Mouse (Mus musculus): ENCODE measurements at regions not wholly inside any gene's neighbourhood (a gene's known extent, or its start where the extent isn't known, plus 50 kb on each side); places are given as distances from the start of the nearest gene placed in this dataset.
A peak's percentile ranks its signal among the peaks of the same experiment; 100 is the strongest.

DNA sequence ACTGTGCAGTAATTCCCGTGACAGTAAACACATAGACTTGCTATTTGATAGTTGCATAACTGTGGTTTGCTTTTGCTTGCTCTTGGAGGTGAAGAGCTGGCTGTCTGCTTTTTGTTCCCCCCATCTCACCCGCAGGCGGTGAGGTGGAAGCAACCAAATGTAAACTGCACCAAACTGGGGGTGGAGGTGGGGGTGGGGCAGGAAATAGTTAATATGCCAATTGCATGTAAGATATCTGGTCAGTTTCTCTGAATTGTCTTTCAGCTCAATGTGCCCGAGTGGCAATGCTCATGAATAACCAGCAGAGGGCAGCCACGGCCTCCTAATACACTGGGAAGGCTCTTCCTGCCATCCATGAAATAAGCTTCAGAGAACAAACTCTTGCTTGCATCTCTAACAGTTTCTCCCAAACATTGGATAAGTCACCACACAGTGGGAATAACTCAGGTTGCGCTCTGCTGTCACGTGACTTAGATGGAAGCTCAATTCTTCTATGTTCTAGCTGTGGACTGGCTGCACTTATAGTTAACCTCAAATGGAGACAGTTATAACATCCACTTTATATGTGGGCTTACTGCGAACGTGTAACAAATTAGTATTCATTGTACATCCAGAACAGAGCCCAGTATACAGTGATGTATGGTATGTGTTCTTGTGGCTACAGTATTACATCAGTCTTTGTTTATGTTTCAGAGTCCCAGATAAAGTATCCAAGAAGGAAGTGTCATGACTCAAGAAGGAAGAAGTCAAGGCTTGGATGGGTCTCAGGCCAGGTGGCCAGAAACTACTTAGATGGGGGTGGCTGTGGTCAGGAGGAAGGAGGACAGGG, 62.0 kb upstream of the Egflam start:
- DNase-seq, result peak; percentile 81

DNA sequence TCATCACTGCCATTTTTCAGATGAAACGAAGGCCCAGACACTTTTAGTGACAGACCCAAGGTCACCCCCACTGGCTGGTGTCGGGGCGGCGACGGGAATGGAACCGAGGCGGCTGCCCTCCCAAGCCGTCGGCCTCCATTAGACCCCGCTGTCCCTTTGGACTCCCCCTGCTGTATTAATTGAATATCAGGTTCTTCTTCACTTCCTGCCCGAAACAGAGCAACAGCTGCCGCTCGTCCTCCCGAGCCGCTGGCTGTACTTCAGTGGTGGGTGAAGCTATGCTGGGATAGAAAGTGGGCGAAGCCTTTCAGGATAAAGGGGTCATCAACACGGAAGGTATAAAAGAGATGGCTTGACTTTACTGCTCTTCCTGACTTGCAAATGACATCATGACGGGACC, 64.4 kb upstream of the Egflam start:
- DNase-seq, result peak; percentile 56

DNA sequence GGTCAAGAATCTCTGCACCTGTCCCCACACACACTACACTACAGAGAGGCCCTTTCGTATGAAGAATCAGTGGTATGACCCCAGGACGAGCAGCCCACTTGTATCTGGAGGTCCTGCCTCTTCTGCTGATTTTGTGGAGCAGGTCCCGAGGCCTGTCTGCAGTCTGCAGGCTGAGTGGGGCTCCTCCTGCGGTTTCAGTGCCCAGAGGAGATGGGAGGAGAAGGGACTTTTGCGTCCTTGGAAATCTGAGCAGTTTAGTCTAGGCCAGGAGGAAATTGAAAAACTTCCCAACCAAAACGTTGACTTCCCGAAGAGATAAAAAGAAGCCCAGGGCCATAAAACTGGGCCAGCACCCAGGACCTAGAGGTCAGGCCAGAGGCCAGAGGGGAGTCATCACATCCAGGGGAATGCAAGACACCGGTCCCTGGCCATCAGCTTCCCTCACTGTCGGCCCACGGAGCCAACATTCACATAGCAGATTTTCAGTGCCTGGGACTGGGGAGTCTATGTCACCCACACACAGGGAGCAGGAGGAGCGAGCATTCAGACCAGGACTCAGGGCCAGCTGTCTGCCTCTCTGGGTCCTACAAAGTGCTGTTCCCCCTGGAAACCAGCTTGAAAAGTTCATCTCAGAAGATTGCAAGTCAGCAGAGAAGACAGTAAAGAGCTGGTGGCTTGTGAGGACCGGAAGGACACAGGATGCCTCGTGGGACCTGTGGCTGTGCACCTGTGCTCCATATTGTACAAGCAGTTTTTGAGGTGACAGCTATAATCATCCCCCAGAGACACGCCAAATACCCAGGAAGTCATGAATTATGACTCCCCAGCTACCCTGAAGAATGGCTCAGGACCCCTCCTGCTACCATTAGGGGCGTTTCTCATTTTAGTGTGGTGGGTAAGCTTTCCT, 65.5 kb upstream of the Egflam start:
- DNase-seq, result peak; percentile 84

DNA sequence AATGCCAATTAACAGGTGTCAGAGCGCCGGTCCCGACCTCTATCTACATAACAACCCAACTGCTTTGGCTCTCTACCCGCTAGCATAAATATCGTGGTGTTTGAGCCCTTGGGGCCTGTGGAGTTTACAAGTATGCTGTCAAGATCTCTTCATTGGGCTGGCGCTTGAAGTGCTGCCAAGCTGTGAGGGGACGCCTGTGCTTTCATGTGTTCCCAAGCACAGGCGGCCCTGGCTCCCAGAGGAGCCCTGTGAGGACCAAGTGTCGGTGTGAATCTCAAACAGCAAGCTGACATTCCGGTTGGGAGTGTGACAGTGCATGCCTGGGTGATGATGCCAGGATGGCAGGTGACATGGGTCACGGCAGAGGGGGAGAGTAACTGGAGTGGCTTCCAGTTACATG, 82.0 kb upstream of the Egflam start:
- DNase-seq, result peak; percentile 96

DNA sequence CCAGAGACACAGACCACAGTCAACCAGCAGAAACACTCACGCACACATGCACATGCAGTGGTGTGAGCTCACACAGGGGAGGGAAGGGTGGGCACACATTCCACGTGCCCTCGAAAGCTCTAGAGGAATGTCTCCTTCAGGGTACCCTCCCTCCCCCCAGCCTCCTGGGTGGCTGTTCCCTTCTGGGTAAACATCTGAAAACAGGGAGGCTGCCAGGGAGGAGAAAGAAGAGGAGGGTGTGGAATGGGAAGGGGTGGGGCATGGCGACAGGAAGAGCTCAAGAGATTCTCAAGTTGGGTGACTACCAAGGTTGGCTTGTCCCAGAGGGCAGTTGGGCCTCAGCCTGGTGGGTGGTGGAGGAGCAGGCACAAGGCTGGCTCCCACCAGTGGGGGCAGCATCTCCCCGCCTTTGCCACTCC, 82.6 kb upstream of the Egflam start:
- peak; percentile 81 for DNase-seq

DNA sequence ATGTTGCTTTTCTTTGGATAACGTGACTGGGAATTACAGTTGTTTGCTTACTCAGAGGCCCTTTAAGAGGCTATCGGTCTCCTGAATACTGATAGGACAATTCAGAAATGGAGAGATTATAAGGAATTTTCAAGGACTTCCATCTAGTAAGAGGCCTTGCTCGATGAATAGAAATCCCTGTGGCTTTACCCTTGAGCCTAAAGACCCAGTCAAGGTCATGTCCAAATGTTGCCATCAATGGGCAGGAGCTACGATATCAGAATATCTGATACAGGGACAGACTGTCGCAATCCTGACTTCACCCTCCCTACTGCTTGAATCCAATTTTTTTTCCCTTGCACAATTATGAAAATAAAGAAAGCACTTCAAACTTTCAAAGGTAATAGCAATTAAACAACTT, 85.5 kb upstream of the Egflam start:
- DNase-seq, result peak; percentile 23

DNA sequence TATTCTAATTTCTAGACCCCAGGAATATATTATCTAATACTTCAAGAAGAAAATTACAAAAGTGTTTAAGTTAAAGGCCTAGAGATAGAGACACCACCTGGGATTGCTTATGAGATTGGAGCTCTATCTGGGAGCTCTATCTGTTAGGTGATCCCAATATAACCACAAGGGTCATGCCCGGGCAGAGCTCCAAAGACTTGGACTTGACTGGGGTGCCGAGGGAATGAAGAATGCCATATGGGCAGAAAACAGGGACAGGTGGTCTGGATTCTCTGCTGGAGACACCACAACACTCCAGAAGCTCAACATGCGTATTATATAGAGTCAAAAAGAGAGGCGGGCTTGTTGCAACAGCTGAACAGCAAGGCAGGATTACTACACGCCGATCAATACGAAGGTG, 92.9 kb upstream of the Egflam start:
- peak; percentile 61 for DNase-seq

DNA sequence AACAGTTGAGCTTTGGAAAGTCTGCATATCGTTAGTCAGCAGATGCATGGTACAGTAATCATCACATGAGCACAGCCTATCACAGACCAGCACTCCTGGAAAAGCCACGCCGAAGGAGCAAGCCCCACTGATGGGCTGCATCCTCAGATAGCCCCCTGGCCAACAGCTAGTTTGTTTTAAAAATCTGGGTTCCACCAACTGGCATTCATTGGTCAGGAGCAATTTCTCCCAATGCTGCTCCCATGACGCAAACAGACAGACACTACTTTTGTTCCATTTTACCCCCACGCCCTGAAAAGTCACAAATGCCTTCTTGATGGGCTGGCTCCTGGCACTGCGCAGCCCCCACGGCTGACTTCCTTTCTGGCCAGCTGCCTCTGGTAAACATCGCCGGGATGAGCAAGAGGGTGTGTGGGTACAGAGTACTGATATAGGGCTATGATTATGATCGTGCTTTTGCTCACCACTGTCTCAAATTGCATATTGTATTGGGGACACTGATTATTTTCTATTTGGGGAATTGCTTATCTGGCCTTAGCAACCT, 95.0 kb upstream of the Egflam start:
- DNase-seq, result peak; percentile 83

DNA sequence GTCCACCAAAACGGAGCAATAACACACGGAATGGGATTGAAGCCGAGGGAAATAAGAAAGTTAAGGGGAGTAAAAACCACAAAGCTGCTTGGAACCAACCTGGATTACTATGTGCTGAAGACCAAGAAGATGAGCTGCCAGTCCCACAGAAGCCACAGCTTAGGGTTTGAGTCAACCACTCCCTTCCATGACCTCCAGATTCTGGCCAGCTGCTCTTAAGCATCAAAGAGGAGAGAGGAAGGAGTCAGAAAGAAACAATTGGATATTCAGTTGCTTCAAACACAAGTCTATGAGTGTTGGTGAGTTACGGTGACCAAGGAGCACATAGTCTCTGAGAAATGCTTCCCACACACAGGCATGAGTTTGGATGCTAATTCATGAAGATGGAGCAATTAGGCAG, 99.7 kb upstream of the Egflam start:
- DNase-seq, result peak; percentile 28

DNA sequence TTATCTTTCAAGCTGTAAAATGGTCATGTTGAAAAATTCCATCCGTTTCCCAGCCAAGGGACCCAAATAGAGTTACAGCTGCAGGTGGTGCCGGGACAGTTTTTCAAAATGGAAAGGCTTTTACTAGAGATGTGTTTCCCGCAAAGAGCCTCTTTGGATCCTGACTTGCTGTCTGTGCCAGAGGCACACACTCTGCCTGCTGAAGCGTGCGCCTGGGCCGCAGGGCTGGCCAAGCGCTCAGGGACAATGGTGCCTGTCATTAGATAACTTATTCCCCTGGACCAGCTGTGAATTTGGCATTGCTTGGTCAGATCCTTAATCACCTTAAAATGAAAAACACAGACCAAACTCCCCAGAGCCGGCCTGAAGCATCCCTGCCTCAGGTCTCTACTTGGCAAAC, 110.3 kb upstream of the Egflam start:
- peak; percentile 30 for DNase-seq

DNA sequence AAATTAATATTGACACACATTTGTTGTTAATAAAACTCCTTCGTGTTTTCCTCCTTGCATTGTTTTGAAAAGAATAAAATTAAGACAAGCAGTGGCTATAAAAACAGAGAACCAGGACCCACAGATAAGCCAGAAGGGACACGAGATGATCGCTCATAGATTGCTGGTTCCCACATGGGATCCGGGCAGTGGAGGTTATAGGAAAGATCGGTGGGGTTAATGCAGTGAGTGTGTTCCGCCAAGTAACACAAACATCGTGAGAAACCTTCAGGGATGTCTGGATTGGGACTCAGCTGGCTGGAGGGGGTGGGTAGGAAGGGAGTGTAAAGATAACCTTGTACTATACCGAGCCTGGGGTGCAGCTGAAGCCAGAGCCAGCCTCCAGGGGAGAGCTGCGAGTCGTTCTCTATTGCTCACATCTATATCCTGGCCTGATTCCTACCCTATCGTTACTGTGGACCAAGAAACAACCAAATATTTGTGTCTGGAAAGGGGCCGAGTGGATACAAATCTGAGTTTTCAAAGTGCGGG, 116.6 kb upstream of the Egflam start:
- peak; percentile 25 for DNase-seq

DNA sequence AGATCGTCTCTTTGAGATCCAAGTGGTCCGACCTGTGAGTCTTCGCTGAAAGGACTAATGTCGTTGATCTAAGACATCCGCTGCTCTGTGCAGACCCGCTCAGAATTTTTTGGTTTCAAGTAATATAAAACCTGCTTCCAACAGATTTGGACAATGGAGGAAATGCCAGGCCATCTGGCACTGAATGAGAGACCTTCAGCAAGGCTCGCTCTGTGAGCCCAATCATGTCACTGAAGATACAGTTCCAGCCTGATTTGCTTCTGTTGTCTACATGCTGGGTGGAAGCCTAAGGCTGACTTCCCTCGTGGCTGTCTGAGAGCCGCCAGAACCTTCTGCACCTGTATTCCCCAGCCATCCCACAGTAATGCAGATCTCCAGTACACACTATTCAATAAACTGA, 123.4 kb upstream of the Egflam start:
- DNase-seq, result peak; percentile 40

DNA sequence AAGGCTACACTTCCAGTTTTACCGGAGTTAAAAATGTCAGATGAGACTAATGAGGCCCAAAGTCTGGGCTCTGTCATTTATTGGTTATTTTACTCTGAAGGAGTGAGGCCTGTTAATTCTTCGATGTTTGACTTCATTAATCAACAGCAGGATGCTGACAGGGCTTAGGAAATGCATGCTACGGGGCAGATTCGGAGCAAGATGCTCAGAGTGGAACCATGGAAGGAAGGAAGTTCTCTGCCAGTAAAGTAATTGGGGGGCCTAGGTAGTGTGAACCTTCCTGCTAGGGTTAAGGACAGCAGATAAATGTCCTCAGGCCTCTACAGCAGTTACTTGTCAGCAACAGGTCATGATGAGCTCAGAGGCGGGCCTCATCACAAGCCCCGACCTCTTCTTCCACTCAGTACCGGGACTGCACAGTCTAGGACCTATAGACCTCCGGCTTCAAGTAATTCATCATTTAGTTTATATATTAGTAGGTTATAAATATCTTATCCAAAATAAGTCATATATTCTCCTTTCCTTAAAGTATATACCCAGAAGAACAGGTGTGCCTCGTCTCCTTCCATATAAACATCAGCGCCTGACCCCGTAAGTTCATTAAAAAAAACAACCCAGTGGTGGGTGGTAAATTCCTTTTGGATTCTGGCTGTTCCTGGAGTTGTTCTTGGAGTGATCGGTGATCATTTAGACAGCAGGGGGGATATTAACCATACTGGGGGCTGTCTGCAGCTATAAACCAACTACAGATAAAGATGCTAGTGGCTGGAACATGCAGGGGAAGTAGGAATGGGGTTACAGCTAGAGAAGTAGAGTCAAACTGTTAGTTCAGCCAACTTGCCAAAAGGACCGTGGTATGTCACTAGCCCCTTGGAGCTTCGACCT, 124.9 kb upstream of the Egflam start:
- peak; percentile 37 for DNase-seq

DNA sequence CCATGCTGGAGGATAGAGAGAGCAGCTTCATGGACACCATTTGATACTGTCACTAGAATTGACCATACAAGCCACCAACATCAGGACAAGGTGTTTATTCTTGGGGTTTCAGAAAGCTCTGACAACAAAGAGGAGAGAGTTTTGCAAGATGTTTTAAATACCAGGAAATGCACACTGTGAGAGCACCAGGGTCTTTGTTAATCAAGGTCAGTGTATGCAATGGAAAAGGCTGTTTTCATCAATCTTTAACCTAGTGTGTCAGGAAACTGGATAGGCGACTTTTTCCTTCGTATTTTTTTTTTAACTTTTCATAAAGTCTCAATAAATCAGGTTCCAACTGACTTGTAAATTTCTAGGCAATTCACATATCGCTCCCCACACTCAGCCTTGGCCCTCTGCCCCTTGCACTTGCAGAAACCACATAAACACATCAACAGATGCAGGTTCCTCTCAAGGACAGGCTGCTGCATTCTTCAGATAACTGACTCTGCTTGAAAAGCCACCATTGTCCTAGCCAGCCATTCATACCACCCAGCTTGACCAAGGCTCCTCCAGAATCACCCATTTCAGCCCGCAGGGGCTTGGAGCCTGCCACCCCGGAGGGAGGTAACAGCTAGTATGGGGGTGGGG, 132.9 kb upstream of the Egflam start:
- DNase-seq, result peak; percentile 58

DNA sequence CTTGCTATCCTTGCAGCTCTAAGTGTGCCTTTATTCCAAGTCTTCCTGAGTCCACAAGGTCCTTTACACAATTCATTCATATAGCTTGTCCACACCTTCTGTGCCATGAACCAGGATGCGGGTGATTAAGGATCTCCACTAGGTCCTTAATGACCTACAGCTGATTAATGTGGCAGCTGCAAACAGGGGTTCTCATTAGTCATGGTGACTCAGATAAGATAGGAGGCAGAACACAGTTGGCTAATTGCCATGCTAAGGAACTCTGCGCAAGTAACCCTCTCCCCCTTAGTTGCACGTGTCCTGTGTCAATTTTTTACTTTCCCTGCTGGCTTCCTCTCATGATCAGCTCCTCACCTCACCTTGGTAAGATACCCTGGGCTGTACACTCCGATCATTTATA, 139.7 kb upstream of the Egflam start:
- peak; percentile 37 for DNase-seq

DNA sequence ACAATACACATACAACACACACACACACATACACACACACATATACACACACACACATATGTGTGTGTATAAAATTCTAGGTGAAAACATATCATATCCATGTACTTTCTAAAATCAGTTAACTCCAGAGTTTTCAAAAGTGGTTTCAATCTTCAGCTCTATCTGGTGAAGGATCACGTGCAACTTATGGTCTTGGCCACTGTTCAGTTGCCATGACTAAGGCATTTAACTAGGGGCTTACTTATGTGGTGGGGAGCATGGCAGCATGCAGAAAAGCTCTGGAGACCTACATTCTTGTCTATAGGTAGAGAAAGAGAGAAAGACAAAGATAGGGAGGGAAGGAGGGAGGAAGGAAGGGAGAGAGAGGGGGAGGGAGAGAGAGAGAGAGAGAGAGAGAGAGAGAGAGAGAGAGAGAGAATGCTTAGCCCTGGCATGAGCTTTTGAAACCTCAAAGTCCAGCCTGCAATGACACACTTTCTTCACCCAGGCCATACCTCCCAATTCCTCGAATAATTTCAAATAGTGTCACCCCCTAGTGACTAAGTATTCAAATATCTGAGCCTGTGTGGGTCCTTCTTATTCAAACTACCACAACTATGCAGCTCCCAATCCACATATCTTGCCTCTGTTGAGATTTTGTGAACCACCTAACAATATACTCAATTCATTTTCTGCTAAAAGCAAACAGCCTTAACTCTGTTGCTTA, 155.1 kb upstream of the Egflam start:
- peak; percentile 34 for DNase-seq

DNA sequence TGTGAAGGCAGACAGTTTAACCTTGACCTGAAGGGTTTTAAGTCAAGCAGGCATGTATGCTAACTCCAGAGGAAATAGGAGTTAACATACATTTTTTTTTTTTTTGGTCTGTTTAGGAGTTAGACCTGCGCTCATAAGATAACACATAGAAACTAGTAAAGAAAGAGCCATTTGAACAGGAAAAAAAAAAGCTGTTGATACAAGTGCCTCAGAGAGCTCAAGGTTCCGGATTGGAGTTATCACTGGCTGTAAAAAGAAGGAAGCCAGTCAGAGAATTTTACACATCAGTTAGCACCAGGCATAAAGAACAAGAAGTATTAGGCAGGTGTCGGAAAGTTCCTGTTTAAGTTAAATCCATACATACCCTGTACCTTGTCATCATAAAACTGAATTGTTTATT, 156.2 kb upstream of the Egflam start:
- no peak for DNase-seq

DNA sequence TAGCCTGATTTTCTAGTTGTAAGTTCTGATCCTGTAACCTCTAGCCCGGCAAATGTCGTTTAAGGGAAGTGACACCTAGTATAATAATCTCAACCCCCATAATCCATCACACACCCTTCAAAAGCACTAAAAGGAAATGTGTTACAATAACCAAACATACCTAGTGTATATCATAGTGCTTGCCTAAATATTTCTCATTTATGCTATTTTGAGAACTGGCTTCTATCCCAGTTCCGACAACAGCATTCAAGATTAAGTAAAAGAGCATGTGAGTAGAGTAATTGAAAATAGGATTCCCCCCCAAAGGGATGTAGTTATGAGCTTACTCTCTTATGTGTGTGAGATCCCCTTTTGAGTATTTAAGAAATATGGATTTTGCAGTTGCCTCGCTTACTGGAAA, 165.1 kb upstream of the Egflam start:
- no peak for DNase-seq

DNA sequence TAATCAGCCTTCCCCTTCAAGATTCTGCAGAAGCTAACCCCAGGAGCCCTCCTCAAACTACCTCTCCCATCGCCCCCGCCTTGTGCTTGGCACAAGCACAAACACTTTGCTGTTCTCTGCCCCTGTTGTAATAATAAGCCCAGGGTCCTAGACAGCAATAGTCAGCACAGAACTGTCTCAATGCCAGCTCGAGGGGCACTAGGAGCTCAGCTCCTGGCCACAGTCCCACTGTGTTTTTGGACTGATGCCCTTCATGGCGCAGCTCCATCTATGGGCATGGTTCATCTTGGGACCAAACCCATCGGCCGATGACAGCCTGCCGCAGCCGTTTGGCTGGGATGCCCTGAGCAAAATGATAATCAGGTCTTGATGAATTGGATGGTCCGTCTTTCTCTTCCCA, 165.5 kb upstream of the Egflam start:
- DNase-seq, result peak; percentile 95

DNA sequence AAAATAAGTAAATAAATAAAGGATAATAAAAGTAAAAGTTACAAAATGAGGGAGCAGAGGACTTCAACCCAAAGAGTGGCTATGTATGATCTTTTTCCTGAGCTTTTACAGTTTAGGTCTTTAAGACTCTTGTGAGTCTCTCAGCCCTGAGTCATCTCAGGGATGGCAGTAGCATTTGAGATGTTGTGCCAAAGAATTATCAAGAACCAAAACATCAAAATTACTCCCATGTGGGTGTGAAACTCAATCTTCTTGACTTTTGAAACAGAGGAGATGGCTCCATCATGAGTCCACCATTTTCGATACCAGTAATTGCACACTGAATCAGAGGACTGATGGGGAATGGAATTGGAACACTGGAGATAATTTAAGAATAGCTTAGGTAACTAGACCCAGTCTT, 174.0 kb upstream of the Egflam start:
- DNase-seq, result no peak

DNA sequence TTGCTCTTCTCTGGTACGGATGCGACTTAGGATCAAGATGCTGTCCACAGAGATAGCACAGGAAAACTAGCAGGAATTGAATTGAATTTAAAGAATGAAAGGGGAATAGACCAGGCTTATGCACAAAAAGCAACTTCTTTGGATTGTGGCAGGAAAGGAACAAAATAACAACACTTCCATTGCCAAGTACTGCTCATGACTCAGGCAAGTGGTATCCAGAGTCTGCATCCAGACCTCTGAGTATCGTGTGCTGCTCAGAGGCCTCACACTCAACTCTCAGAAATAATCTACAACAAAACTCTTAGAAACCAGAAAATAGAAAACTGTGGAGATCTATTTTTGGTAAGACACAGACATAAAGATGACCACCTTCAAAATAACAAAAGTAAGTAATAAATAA, 176.1 kb upstream of the Egflam start:
- no peak for DNase-seq

Measured in heart, adult 11 months (tissue).